37 mouse cellular contexts compared by ENCODE assay signal in the genomic region with DNA sequence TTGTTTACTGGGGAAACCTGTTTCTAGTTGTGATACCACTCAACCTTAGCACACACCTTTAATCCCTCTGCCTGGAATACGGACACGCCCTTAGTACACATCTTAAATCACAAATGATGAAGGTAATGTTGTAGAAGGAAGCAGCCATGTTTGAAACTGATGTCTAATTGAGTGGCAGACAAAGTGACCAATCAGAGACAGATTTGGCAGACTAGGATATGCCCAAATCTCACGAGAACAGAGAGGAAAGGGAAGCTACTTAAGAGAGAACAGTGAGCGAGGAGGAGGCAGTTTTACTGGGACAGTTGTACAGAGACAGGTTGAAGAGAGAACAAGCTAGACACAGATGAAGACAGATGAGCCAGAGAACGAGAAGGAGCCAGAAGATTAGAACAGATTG. TPM values are rescaled to one million over a fixed set of nuclear protein-coding genes. Genes with fewer than 3 reads are reported as not detected.
A peak's percentile ranks its signal among the peaks of the same experiment; 100 is the strongest.
DNase-seq lines count a peak whose midpoint lies in the region; ATAC-seq and TF ChIP-seq lines count a peak whose summit lies in the region.
"Had no signal": no experiment of that assay in that cellular context is flagged by ENCODE, and none has a peak within 500 bp of the region (broad histone marks: within the 10 kb centered on the region; RNA-seq: fewer than 3 reads in every experiment).

No protein-coding gene starts in this region.

- no peak overlapping the region for H3K4me3 ChIP-seq in midbrain, embryonic 11.5 days (ENCODE audit: low read depth, low read length)
- H3K4me3 ChIP-seq in midbrain, embryonic 16.5 days (ENCODE audit: low read depth, low read length): no peak overlapping the region
- H3K4me3 ChIP-seq in CH12.LX (replicated peaks in 1 of 3; ENCODE audit: low read depth in 2 of 3, low read length in 2 of 3, poor library complexity in 1 of 3): no peak overlapping the region
- H3K4me3 ChIP-seq: embryonic facial prominence, embryonic 12.5 days; limb, embryonic 12.5 days; lung, embryonic 15.5 days; midbrain, embryonic 13.5 days had no signal

- no peak for TF ChIP-seq RAD21 in CH12.LX (IDR thresholded peaks at IDR 0.05; ENCODE audit: low read depth, low read length)

- TF ChIP-seq POLR2A in CH12.LX (IDR thresholded peaks at IDR 0.05; ENCODE audit: low read depth, low read length): no peak

- no peak for TF ChIP-seq CTCF in CH12.LX (conservative IDR thresholded peaks at IDR 0.05 in 1 of 2, IDR thresholded peaks at IDR 0.05 in 1 of 2; ENCODE audit: low read depth in 2 of 2, low read length in 2 of 2)

- in situ Hi-C loops in CH12.LX (cut with MboI; ENCODE audit: low pct_ligation_motif_present, low pct_unique_long_range_greater_than_20kb, low sequenced_read_pairs): no loop called here

- peak; percentile 72 for DNase-seq in midbrain, embryonic 11.5 days (ENCODE audit: low spot score, missing footprints)
- DNase-seq in CH12.LX (ENCODE audit: extremely low read depth) (peak; percentile 34), NIH3T3 (ENCODE audit: low read depth) (peak; percentile 59)
- DNase-seq in induced T-regulatory cell, adult 2 months (ENCODE audit: low read depth): peak; percentile 27
- DNase-seq in left cerebral cortex, adult 18-20 months (ENCODE audit: low spot score in 2 of 2): no peak
- DNase-seq in lung, postnatal 36 days: no peak
- DNase-seq: adrenal gland, adult 8-10 months; cerebellum, adult 9-10 months; cerebellum, postnatal 36 days; heart, postnatal 14 days; kidney, adult 9 months; kidney, postnatal 10 days; layer of hippocampus, adult 9-11 months; thymus, postnatal 4 days had no signal

- dilution Hi-C loops in CH12.LX (cut with MboI; ENCODE audit: extremely low pct_ligation_motif_present, extremely low pct_unique_long_range_greater_than_20kb, low sequenced_read_pairs): no loop called here

- H3K79me2 ChIP-seq in CH12.LX (replicated peaks; ENCODE audit: control insufficient read depth, extremely low read depth, insufficient read depth, poor library complexity, severe bottlenecking): no peaks in the 10 kb centered on the region

- H3K4me1 ChIP-seq in midbrain, embryonic 11.5 days (ENCODE audit: control insufficient read depth, insufficient read depth, low read length): no peaks in the 10 kb centered on the region
- no peaks in the 10 kb centered on the region for H3K4me1 ChIP-seq in midbrain, embryonic 16.5 days (ENCODE audit: control insufficient read depth, insufficient read depth, low read length)
- H3K4me1 ChIP-seq in CH12.LX (ENCODE audit: control insufficient read depth in 1 of 2, insufficient read depth in 2 of 2): peaks cover 3 to 4% of the 10 kb centered on the region in 2 experiments; a peak in 2 of 4 replicates
- H3K4me1 ChIP-seq: embryonic facial prominence, embryonic 12.5 days; limb, embryonic 12.5 days; midbrain, embryonic 13.5 days had no signal

- H3K9ac ChIP-seq in midbrain, embryonic 11.5 days (ENCODE audit: low read length): no peak overlapping the region
- H3K9ac ChIP-seq in midbrain, embryonic 16.5 days (ENCODE audit: low read depth, low read length): no peak overlapping the region
- H3K9ac ChIP-seq in CH12.LX (ENCODE audit: insufficient read depth, low read depth): no peak overlapping the region
- H3K9ac ChIP-seq: embryonic facial prominence, embryonic 12.5 days; limb, embryonic 12.5 days; lung, embryonic 15.5 days; midbrain, embryonic 13.5 days had no signal

- 86% methylated on average over 5 of the region's 5 CpGs for WGBS in midbrain, embryonic 11.5 days
- 91% methylated on average over 5 of the region's 5 CpGs for WGBS in midbrain, embryonic 16.5 days

- ATAC-seq in midbrain, embryonic 11.5 days (ENCODE audit: low FRiP score): no peak
- ATAC-seq in midbrain, embryonic 16.5 days: no peak
- no peak for ATAC-seq in frontal cortex, adult (ENCODE audit: low TSS enrichment)
- ATAC-seq: forebrain, embryonic 14.5 days; hindbrain, embryonic 16.5 days; intestine, postnatal 0 days; midbrain, embryonic 13.5 days; Patski had no signal

- H3K27me3 ChIP-seq in midbrain, embryonic 11.5 days (ENCODE audit: control insufficient read depth, insufficient read depth, low read length): no peaks in the 10 kb centered on the region
- no peaks in the 10 kb centered on the region for H3K27me3 ChIP-seq in midbrain, embryonic 16.5 days (ENCODE audit: control insufficient read depth, insufficient read depth, low read depth, low read length)
- H3K27me3 ChIP-seq in CH12.LX (replicated peaks): no peaks in the 10 kb centered on the region
- H3K27me3 ChIP-seq: embryonic facial prominence, embryonic 12.5 days; limb, embryonic 12.5 days; lung, embryonic 15.5 days; midbrain, embryonic 13.5 days; Patski had no signal

- no peak for TF ChIP-seq EP300 in CH12.LX (IDR thresholded peaks at IDR 0.05; ENCODE audit: low read length)

- H3K4me2 ChIP-seq in midbrain, embryonic 11.5 days: no peak overlapping the region
- no peak overlapping the region for H3K4me2 ChIP-seq in midbrain, embryonic 16.5 days (ENCODE audit: low read length)
- H3K4me2 ChIP-seq in CH12.LX (ENCODE audit: insufficient read depth, low read depth, poor library complexity, severe bottlenecking): no peak overlapping the region
- H3K4me2 ChIP-seq: embryonic facial prominence, embryonic 12.5 days; limb, embryonic 12.5 days; liver, embryonic 11.5 days; lung, embryonic 15.5 days; midbrain, embryonic 13.5 days had no signal

- H3K9me3 ChIP-seq in midbrain, embryonic 11.5 days (ENCODE audit: control insufficient read depth, low read length): no peaks in the 10 kb centered on the region
- no peaks in the 10 kb centered on the region for H3K9me3 ChIP-seq in midbrain, embryonic 16.5 days (replicated peaks; ENCODE audit: control insufficient read depth, low read length, poor library complexity, severe bottlenecking)
- no peaks in the 10 kb centered on the region for H3K9me3 ChIP-seq in CH12.LX (replicated peaks; ENCODE audit: low read length)
- H3K9me3 ChIP-seq: embryonic facial prominence, embryonic 12.5 days; limb, embryonic 12.5 days; lung, embryonic 15.5 days; midbrain, embryonic 13.5 days had no signal

- no peak overlapping the region for H3K27ac ChIP-seq in midbrain, embryonic 11.5 days (ENCODE audit: low read depth, low read length)
- H3K27ac ChIP-seq in midbrain, embryonic 16.5 days (ENCODE audit: low read length): no peak overlapping the region
- no peak overlapping the region for H3K27ac ChIP-seq in CH12.LX (ENCODE audit: insufficient read depth, low read depth)
- H3K27ac ChIP-seq: embryonic facial prominence, embryonic 12.5 days; limb, embryonic 12.5 days; lung, embryonic 15.5 days; midbrain, embryonic 13.5 days had no signal

- no peaks in the 10 kb centered on the region for H3K36me3 ChIP-seq in midbrain, embryonic 11.5 days (ENCODE audit: control insufficient read depth, insufficient read depth, low read length)
- H3K36me3 ChIP-seq in midbrain, embryonic 16.5 days (ENCODE audit: control insufficient read depth, insufficient read depth, low read length): no peaks in the 10 kb centered on the region
- H3K36me3 ChIP-seq in CH12.LX (replicated peaks in 1 of 2; ENCODE audit: control insufficient read depth in 1 of 2, insufficient read depth in 1 of 2, low read length in 1 of 2): no peaks in the 10 kb centered on the region
- H3K36me3 ChIP-seq: embryonic facial prominence, embryonic 12.5 days; limb, embryonic 12.5 days; lung, embryonic 15.5 days; midbrain, embryonic 13.5 days had no signal

TF ChIP-seq in CH12.LX, 34 proteins besides CTCF, POLR2A, EP300 and RAD21:
- TF ChIP-seq ZNF384 (IDR thresholded peaks at IDR 0.05; ENCODE audit: low read depth, low read length) (no peak), CHD2 (IDR thresholded peaks at IDR 0.05; ENCODE audit: low read length) (peak; percentile 75)

RNA-seq across cellular contexts. Expression of a gene that starts 10.6 kb away (rescaled TPM):
- not detected in 2 replicates for polyA plus RNA-seq in midbrain, embryonic 11.5 days (2014; fragmentation: Nextera tagmentation; extraction: Ambion mirVana)
- not detected in 2 replicates for polyA plus RNA-seq in midbrain, embryonic 16.5 days (2015; fragmentation: Nextera tagmentation; extraction: Ambion mirVana)
- total RNA-seq in CH12.LX (2012; rRNA removed): not detected in 2 replicates
- not detected in 2 replicates for total RNA-seq in CH12.LX (2014; rRNA removed)
- not detected in 2 replicates for polyA plus RNA-seq in CH12.LX (2012; ENCODE audit: insufficient read length, low read depth)
- total RNA-seq in left cerebral cortex, adult 18-20 months (2021): not detected
- total RNA-seq: adrenal gland, adult 8-10 months; adrenal gland, postnatal 4 days; gastrocnemius, adult 8-10 months; left cerebral cortex, postnatal 25 days; megakaryocyte, adult 5-6 weeks; monocyte, adult 5-6 weeks had no signal
- polyA plus RNA-seq: embryonic facial prominence, embryonic 12.5 days; forebrain, embryonic 14.5 days; hindbrain, embryonic 11.5 days; hindbrain, embryonic 16.5 days; intestine, postnatal 0 days; large intestine, adult 2 months; limb, embryonic 12.5 days; liver, embryonic 11.5 days; liver, embryonic 16.5 days; lung, embryonic 15.5 days; midbrain, embryonic 13.5 days; neural tube, embryonic 14.5 days; Patski; spleen, adult 2 months; testis, adult 2 months; thymus, postnatal 0 days had no signal

Comparison
In these comparisons a context has a peak if more than half of its experiments do, and no peak if none do; other contexts are left out.
1. DNase-seq: peak in midbrain, embryonic 11.5 days (single experiment), CH12.LX (single experiment), NIH3T3 (single experiment) and induced T-regulatory cell, adult 2 months (single experiment); none in left cerebral cortex, adult 18-20 months (0 of 2) and lung, postnatal 36 days (single experiment).